Mouse (Mus musculus) adrenal gland, adult (tissue): ENCODE results near the gene Myo6.

Experiments
- DNase-seq, 2 experiments: peaks; one replicate each; pipeline ENCODE4 v3.0.0; 2022 to 2023; ENCODE audit warnings: low spot score in 1 of 2; ENCODE audit not compliant: inconsistent age in 2 of 2

Myo6 gene

DNA sequence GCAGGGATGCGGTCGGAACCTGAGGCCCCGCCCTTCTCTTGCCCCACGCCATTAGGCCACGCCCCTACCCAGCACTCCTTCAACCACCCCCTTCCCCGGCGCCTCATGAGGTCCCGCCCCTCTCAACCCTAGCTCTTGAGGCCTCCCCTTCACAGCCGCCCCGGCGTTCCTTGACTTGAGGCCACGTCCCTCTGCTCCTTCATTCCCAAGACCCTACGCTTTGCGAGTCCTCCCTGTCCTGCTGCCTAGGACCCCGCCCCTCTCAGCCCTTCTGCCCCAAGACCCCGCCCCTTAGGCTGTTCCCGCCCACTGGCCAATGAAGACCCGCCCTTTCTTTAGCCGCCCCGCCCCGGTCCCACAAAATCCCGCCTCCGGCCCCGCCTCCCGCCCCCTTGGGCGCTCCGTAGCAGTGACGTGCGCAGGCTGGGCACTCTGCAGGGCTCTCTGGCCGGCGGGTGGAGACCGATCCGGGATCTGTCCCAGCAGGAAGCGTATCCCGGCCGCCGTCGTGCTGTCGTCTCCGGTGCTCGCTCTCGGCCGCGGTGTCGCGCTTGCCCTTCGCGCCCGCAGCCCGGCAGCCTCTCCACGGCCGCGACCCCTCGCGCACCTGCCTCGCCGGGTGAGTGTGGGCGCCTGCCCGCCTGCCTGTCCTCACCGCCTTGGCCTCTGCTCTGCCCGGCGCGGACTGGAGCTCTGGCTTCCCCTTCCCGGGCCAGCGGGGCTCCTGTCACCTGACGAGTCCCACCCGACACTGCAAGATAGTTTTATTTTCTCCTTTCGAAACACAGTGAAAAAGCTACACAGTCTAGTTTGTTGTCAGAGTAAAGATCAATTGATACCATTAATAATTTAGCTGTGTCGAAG lies at the start of gene Myo6:
Myo6 (plus strand) TSS at position 421 of the 864 bp plus-strand sequence.
- DNase-seq: peak; percentile 95 to 99

DNA sequence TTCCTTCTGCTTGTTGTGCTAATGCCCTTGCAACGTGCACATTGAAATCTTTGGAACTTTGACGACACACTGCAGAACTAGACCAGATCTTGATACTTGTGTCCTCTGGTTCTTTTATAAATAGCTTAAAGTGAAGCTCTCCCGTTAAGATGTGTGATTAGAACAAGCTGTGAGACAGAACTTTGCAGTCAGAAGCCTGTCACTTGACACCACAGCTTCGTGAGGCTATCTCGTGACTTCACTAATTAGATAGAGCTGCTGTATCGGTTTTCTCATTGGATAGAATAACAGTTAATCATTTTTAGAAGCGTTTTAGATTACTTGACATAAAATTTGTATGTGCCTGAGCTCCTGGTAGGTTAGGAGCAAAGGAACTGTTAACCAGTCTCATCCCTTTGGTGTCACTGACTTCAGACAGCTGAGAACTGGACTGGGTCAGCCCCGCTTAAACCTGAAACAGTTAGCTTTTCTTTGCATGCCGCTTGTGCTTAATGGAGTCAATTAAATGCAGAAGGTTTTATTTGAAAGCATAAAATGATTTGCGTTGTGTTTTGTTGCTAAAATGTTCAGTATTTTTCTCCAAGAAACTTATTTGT lies 18.7 kb upstream of the Myo6 start:
- DNase-seq: no peak

- DNase-seq: no peak
Observed at GRCm38 (mm10) chr9:80149594-80149993, 15.2 kb upstream of the Myo6 start.

DNA sequence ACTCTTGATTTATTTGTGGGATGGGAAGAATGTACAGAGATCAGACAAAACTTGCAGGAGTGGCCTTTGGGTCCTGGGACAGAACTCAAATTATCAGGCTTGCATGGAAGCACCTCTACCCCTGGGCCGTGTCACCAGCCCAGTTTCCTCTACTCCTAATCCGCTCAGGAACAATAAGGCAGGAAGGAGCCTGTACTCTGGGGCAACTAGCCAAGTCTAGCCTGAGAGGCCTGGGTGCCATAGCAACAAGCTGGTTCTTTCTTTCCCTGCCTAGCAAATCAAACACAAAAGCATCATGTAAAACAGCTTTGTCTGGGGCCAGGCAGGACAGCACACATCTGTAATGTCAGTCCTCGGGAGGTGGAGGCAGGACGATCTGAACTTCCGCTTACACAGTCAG lies 9.6 kb upstream of the Myo6 start:
- peak; percentile 38 to 74 for DNase-seq

DNA sequence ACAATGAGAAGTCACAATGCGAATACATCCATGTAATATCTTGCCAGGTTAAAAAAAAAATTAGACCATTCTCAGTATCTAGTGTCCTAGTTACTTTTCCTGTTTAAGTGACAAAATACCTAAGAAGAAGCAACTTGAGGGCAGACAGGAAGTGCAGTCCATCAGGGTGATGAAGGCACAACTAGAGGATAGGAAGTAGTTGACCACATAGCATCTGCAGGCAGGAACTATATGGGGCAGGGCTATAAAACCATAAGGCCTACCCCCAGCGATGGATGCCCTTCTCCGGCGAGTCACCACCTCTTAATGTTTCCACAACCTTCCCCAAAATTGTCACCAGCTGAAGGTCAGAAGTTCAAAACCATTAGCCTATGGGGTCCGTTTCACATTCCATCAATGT lies 8.1 kb upstream of the Myo6 start:
- DNase-seq: no peak

DNA sequence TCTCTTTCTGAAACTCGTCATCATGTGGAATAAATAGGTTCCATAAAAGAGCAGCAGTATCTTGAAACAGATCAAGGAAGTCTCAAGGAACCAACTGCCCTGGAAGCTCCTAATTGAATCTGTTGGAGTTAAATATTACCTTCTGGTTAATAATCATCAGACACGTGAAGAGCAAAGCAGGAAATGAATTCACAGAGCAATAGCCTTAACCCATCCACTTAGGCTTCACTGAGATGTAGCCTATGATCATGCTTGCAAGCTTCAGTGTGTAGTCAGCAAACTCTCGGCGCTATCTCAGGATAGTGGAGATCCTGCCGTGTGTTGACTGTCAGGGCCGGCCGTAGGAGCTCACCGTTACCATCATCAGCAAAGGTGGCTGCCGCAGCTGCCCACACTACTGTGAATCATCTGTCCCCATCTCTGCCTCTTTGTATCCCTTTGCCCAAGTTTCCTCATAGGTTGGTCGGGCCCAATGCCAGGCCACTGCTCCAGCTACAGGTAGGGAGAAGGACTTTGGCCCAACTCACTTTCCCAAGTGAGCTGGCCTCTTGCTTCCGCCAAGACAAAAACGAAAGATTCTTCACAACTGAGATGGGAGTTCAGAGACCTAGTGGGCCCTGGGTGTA lies 6.9 kb upstream of the Myo6 start:
- no peak for DNase-seq

- DNase-seq: no peak
Observed at GRCm38 (mm10) chr9:80158937-80159336, 5.9 kb upstream of the Myo6 start.

DNA sequence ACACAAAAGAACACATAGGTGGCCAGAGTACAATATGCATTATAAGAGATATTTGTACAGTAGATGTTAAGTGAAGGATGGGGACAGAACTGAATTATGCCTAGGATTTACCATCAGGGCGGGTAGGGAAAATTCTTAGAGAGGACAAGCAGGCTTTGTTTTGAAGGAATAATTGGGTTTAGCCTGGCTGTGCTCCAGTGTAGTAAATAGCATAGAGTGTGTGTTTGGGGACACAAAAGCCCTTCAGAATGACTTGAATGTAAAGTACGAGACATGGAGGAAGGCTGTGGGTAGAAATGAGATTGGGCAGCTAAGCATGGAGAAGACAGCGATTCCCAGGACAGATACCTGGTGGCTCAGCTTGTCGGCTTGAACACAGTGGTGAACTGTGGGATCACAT lies 3.4 kb upstream of the Myo6 start:
- no peak for DNase-seq

GRCm38 (mm10) chr9:80163126-80163723 lies 1.6 kb upstream of the Myo6 start:
- no peak for DNase-seq

DNA sequence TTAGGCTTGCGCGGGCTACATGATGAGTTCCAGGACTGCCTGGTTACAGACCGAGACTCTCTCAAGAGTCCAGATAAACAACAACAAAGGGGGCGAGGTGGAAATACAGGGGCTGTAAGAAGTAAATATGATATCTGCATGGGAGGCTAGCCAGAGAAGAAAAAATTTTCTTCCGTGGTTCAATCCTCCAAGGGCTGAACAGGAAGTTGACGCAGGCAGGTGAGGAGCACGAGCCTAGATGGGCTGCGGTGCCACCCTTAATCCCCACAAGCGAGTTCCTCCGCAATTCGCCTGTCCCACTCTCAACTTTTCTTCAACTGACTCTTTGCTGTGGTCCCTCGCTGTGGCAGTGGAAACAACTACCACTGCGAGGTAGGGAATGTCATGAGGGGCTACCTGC lies 640 bp upstream of the Myo6 start:
- DNase-seq: no peak

GRCm38 (mm10) chr9:80165690-80166089 lies 859 bp downstream of the Myo6 start:
- DNase-seq: peak in 1 of 2 experiments; percentile 56

GRCm38 (mm10) chr9:80166425-80166824 lies 1.6 kb downstream of the Myo6 start:
- DNase-seq: no peak

- no peak for DNase-seq
Observed at GRCm38 (mm10) chr9:80167089-80167488, 2.3 kb downstream of the Myo6 start.

DNA sequence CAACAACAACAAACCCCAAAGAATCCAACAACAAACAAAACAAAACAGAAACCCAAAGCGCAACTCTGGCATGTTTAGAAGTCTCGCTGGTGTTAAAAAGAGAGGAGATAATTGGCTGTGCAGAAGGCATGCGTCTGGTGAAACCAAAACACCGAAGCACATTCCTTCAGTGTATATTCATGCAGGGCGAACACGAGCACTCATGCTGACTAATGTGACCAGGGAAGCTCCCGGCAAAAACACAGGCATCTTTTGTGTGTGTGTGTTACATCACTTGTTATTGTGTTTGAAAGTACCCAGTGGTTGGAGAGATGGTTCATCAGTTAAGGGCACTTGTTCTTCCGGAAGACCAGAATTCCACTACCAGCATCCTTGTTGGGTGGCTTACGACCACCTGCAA lies 4.7 kb downstream of the Myo6 start:
- DNase-seq: no peak

DNA sequence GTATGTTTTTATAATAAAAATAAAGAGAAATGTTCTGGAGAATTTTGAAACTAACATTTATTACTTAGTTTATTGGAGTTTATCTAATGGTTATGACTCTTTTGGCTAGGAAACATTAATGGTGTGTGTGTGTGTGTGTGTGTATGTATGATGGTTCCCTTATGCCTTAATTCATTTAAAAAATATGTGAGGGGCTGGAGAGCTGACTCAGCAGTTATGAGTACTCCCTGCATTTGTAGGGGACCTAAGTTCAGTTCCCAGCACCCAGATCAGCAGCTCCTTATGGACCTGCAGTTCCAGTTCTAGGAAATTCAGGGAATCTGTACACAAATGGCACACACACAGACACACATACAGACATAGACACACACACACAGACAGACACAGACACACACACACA lies 6.4 kb downstream of the Myo6 start:
- no peak for DNase-seq

GRCm38 (mm10) chr9:80172396-80173222 lies 7.8 kb downstream of the Myo6 start:
- DNase-seq: no peak

DNA sequence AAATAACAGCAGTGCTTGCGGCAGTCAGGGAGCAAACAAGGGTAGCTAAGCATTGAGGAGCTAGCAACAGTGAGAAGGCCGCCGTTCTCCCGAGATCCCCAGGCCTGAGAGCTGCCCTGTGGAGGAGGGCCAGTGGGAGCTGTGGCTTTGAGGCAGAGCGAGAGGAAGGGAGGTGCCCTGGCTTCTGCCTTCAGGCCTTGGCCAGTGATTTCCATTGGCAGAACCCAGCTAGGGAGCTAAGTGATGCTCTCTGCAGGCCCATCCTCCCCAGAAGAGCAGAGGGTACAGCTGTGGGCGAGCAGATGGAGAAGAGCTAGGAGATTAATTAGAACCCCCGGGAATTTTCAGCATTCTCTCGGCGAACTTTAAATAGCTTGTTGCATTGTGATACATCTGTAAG lies 8.8 kb downstream of the Myo6 start:
- DNase-seq: no peak

DNA sequence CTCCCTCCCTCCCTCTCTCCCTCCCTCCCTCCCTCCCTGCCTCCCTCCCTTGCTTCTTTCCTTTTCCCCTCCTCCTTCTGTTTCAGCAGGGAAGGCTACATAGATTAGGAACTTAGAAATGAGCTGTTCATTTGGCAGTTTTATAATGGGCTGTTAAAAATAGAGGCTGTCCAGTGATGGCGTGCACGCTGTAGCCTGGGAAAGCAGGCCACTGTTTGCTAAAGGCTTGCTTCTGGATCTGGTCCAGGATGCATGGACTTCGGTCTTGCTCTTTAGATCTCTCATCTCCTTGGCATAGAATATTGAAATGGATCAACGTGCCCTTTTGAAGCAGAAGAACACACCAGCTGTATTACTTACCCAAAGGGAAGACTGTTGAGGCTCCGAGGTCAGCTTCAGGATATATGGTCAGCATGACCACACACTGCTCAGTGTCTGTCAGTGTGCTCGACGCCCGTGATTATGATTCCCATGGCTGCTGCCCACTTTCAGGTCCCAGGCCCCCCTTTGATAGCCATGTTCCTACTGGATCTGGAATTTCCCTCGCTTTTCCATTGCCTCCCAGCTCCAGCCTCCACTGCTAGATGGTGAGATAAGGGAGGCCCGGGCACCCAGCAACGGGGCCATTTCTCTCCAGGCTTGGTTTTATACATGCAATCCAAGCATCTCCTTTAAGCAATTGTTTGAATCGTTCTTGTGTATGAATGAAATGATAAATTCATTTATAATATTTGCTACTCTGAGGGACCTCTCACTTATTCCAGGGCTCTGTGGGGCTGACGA lies 12.1 kb downstream of the Myo6 start:
- no peak for DNase-seq

- no peak for DNase-seq
Observed at GRCm38 (mm10) chr9:80178670-80179069, 13.8 kb downstream of the Myo6 start.

- no peak for DNase-seq
Observed at GRCm38 (mm10) chr9:80179688-80180087, 14.9 kb downstream of the Myo6 start.
